Mouse (Mus musculus) C2C12 (cell line): ENCODE data around the gene Sec24d. TPM values are rescaled to one million over a fixed set of nuclear protein-coding genes. Genes with fewer than 3 reads are reported as not detected.

ENCODE experiments used
- H3K27me3 ChIP-seq: one replicate; pipeline ENCODE4 v1.6.1; 2011; ENCODE audit not compliant: control insufficient read depth, insufficient read depth, insufficient read length
- H3K36me3 ChIP-seq: one replicate; pipeline ENCODE4 v1.6.1; 2011; ENCODE audit not compliant: control insufficient read depth, insufficient read depth
- H3K4me3 ChIP-seq: one replicate; pipeline ENCODE4 v1.5.1; 2011; ENCODE audit warnings: mild to moderate bottlenecking, control low read depth; ENCODE audit not compliant: poor library complexity, insufficient read depth, severe bottlenecking
- H3K79me2 ChIP-seq: one replicate; pipeline ENCODE4 v1.6.1; 2011; ENCODE audit not compliant: control insufficient read depth, insufficient read depth
- H3K79me3 ChIP-seq: one replicate; pipeline ENCODE4 v1.6.1; 2011; ENCODE audit warnings: low read depth, control low read depth
- H3ac ChIP-seq: one replicate; pipeline ENCODE3; 2011; ENCODE audit warnings: low read depth; ENCODE audit not compliant: control insufficient read depth, insufficient read length
- CEBPB ChIP-seq: IDR thresholded peaks from one replicate; pipeline ENCODE4 v1.6.1; 2011; ENCODE audit warnings: low read depth, mild to moderate bottlenecking, control low read depth, moderate library complexity
- CTCF ChIP-seq: IDR thresholded peaks from one replicate; pipeline ENCODE4 v1.5.1; 2011; ENCODE audit not compliant: control insufficient read depth, insufficient read depth, insufficient read length
- FOSL1 ChIP-seq: IDR thresholded peaks from one replicate; pipeline ENCODE4 v1.8.0; 2011; ENCODE audit warnings: mild to moderate bottlenecking, low read length; ENCODE audit not compliant: poor library complexity, insufficient read depth, severe bottlenecking
- MAX ChIP-seq: IDR thresholded peaks from one replicate; pipeline ENCODE4 v1.6.1; 2011; ENCODE audit warnings: mild to moderate bottlenecking, control low read depth
- MYOD1 ChIP-seq: IDR thresholded peaks from one replicate; pipeline ENCODE4 v1.6.1; 2011; ENCODE audit warnings: low read depth; ENCODE audit not compliant: control insufficient read depth, insufficient read length
- MYOG ChIP-seq: IDR thresholded peaks from one replicate; pipeline ENCODE4 v1.6.1; 2011; ENCODE audit not compliant: control insufficient read depth, insufficient read length; ENCODE audit errors: extremely low read depth
- USF1 ChIP-seq: IDR thresholded peaks from one replicate; pipeline ENCODE4 v1.6.1; 2011; ENCODE audit warnings: low read depth, mild to moderate bottlenecking, control low read depth, moderate library complexity
- polyA plus RNA-seq: library from polyadenylated mRNA; unstranded; fragments of >200 nt; fragmentation: generic; extraction: Trizol; gene quantifications from one replicate; pipeline ENCODE4 v1.2.1, GENCODE M21; 2012; ENCODE audit warnings: missing spikeins

Sec24d gene
- polyA plus RNA-seq, 1 experiment, result 69.0 TPM

DNA sequence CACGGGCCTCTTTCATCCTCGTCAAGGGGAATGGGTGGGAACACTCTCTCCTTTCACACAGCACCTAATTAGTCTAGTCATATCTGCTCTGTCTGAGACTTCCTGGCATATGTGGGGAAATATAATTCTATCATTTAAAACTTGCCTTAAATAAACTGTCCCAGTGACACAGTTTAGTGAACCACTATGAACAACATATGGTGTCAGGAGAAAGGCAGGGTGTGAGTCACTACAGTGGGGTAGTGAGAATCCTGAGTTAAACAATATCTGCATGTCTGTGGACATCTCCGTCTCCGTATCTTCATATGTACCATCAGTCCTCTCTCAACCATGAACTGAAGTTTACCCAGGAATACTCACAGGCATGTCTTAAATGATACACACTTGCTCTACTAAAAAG, 123.9 kb downstream of the Sec24d start:
- no peak overlapping the region for H3K4me3 ChIP-seq
- no peak overlapping the region for H3ac ChIP-seq
- no peak for TF ChIP-seq CTCF
- no peaks in the 10 kb centered on the region for H3K79me3 ChIP-seq
- no peaks in the 10 kb centered on the region for H3K36me3 ChIP-seq
- no peaks in the 10 kb centered on the region for H3K27me3 ChIP-seq
- H3K79me2 ChIP-seq, result no peaks in the 10 kb centered on the region

DNA sequence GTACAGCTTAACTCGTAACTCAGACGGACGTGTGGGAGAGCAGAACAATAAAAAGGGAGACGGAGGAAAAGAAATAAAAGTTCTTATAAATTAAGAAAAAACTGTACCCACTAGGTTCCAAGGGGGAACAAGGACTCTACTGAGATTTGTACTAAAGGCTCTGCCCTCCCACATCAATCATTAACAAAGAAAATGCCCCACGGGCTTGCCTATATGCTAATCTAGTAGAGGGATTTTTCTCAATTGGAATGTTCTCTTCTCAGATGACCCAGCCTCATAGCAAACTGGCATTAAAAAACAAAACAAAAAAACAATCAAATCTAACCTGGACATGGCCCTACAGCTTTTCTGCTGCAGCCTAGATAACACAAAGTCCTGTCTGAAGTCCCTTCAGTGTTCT, 128.4 kb downstream of the Sec24d start:
- no peak for TF ChIP-seq CTCF
- no peak for TF ChIP-seq USF1
- no peak for TF ChIP-seq MYOD1
- no peak for TF ChIP-seq MYOG
- TF ChIP-seq CEBPB, result no peak
- TF ChIP-seq MAX, result no peak
- no peak for TF ChIP-seq FOSL1
- peaks cover 2% of the 10 kb centered on the region for H3K27me3 ChIP-seq
- no peaks in the 10 kb centered on the region for H3K36me3 ChIP-seq
- no peaks in the 10 kb centered on the region for H3K79me3 ChIP-seq
- no peaks in the 10 kb centered on the region for H3K79me2 ChIP-seq
- no peak overlapping the region for H3ac ChIP-seq
- H3K4me3 ChIP-seq, result no peak overlapping the region

DNA sequence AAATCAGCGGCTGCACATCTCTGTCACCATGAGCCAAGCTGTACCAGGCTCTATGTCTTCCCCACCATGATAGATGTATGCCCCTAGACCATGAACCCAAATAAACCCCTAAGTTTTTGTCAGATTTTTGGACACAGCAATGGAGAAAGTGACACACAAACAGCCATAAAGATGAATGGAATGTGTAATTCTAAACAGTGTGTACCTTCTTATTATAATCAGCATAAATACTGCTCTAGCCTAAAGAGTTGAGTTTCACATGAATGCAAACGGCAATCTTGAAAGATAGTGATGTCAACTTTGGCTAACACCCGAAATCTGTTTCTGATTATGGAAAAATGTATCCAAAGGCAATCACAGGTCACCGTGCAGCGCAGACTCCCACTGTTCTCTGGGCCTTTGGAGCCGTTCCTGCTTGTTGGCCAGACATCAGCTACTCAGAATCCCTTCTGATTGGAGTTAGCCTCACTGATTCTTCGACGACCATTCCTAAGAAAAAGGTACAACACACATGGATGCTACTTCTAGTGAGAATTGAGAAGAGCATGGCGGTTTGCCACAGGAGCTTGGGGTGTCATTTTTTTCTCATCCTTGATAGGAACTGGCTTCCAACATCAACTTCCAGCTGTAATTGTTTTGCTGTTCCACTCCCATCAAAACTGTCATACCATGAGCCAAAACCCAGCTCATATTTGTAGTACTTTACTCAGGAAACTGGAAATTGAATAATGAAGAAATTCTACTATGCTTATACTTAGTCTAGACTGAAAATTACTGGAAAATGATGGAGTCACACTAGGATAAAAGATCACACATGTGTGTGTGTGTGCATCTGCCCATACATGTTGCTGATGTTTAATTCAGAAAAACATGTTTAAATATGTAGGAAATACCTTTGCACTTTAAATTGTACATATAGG, 130.6 kb downstream of the Sec24d start:
- TF ChIP-seq USF1 (no peak), MYOD1 (no peak), MAX (no peak), CEBPB (no peak), FOSL1 (no peak), CTCF (no peak), MYOG (no peak)
- Histone ChIP-seq H3ac (no peak overlapping the region), H3K4me3 (no peak overlapping the region), H3K79me3 (no peaks in the 10 kb centered on the region), H3K27me3 (peaks cover 10% of the 10 kb centered on the region), H3K36me3 (no peaks in the 10 kb centered on the region), H3K79me2 (no peaks in the 10 kb centered on the region)

DNA sequence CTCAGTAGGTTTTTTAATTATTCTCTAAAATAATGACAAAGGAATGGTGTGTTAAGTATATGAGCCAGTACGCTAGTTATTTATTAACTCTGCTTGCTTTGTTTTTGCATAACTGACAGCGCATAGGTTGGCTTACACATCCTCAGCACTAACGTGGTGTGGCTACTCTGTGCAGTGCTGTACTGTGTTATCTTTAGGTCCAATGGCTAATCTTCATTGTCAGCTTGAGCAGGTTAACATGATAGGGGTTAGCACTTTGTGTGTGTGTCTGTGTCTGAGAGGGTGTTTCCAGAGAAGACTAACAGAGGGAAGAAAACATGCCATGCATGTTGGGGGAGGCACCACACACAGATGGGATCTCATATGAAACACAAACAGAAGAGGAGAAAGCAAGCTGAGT, 137.7 kb downstream of the Sec24d start:
- Histone ChIP-seq H3K36me3 (no peaks in the 10 kb centered on the region), H3K27me3 (peaks cover 14% of the 10 kb centered on the region), H3K79me2 (no peaks in the 10 kb centered on the region), H3K79me3 (no peaks in the 10 kb centered on the region), H3ac (no peak overlapping the region), H3K4me3 (no peak overlapping the region)
- no peak for TF ChIP-seq CTCF
- no peak for TF ChIP-seq FOSL1
- no peak for TF ChIP-seq MYOG
- no peak for TF ChIP-seq MAX
- no peak for TF ChIP-seq USF1
- no peak for TF ChIP-seq CEBPB
- TF ChIP-seq MYOD1, result no peak

DNA sequence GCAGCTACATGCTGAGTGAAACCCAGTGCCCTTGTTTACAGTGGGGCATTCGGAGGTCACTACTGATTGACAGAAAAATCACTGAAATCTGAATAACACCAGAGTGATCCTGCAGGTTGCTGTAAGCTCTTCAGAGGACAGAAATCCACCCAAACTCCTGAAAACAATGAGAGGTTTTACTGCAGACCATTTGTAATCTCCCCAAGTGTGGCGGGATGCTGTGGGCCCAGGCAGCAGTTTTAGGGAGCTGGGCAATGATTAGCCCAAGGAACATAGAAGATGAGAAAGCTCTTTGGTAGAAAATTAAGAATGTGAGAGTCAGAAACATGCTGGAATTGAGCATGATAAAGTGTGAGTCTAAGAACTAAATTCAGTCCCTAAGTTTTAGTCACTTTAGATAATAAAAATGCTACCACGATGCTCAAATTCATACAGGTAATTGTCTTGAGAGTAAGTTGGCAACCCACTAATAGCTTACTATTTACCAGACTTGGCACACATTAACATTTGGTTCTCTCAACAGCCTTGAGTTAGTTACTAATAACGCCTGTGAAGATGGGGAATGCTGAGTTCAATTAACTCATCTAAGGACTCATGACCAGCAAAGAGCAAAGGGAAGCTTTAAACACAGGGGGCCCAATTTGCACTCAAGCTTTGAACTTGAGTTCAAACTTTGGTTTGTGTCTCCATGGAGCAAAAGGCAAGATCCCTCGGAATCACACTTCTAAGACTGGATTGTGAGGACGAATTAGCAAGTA, 144.7 kb downstream of the Sec24d start:
- no peak overlapping the region for H3K4me3 ChIP-seq

More for the DNA sequence above, 144.7 kb downstream of the Sec24d start:
- TF ChIP-seq MYOD1 (no peak), CTCF (no peak), MAX (no peak), MYOG (no peak), CEBPB (no peak), FOSL1 (no peak), USF1 (no peak)
- Histone ChIP-seq H3K36me3 (no peaks in the 10 kb centered on the region), H3K27me3 (peaks cover 5% of the 10 kb centered on the region), H3ac (no peak overlapping the region), H3K79me3 (no peaks in the 10 kb centered on the region), H3K79me2 (no peaks in the 10 kb centered on the region)
